Mouse (Mus musculus): ENCODE results near the gene Pdpk1.
A peak's percentile ranks its signal among the peaks of the same experiment; 100 is the strongest.
"Not testable (repeated sequence)": the region's sequence is repeated elsewhere in the genome, so short reads cannot be mapped to it uniquely, and the experiment has no call there.

The Pdpk1 gene

DNA sequence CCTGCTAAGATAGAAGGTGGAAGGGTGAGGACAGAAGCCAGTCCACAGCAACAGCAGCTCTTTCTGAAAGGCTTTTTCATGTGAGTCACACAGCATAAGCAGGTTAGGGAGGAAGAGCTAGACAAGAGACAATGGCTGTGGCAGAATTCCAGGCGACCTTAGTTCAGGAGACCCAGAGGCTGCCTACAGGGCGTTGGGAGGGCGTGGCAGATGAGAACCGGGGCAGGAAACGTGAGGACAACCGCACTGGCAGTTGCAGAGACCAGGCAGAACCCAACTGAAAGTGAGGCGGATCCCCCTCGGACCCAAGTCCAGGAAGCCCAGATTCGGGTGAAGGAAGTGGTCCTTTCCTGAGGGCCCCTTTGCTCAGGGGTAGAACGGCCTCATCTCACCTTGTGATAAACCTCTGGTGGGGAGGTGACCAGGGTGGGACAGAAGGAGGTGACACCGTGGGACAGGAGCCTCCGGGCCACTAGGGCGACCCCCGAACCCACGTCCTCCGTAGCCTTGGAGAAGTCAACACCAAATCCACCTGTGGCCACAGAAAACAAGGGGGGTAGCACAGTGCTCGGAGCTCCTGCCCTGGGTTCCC, 12.0 kb upstream of the Pdpk1 start:
- no peak for DNase-seq (ENCODE audit: low spot score in 2 of 2)

DNA sequence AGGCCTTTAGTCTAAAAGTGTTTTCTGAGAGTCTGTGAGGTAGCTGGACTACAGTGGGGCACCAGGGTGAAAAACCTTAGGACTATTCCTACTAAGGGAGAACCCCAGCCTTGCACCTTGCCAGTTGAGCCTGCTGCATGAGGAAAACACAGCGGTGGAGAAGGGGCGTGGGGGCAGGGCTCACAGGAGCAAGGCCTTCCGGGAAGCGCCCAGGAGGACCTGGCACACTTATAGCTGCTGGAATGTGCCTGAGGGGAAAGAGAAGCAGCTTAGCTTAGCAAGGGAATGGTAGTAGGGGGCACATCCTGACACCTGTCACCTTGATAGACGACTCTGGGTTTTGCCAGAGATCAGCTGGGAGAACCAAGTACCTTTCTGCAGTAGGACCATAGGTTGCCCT, 10.7 kb upstream of the Pdpk1 start:
- no peak for DNase-seq (ENCODE audit: low spot score in 2 of 2)

DNA sequence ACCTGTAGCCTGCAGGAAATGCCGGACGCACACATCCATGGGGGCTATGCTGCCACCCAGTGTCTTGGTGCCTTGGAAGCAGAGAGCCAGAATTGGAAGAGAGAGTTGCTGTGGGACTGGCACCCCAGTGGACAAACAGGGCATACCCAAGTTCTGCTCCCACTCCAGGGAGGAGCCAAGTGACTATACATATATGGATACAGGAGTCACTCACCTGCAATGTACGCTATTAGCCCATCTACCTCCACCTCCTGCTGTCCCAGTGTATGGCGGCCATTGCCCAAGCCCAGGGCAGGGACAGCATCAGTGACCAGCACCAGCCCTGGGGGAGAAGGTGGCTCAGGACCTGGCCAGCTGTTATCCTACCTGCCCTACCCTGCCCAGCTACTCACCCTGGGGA, 6.8 kb upstream of the Pdpk1 start:
- no peak for DNase-seq (ENCODE audit: low spot score in 2 of 2)

DNA sequence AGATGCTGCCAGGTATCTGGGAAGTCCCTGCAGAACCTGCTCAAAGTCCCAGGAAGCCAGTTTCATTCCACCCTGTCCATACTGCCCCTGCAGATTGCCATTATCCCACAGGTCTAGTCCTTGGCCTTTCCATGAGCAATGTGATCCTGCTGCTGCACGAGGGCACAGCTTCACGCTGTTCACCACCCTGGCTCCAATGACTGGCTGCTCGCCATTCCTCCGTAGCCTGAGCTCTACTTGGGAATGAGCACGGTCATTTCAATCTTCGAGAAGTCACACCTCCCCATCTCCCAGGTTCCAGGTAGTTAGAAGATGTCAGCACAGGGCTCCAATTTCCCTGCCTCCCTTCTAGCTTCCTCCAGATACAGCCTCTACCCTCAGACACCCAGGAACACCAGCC, 6.4 kb upstream of the Pdpk1 start:
- DNase-seq (ENCODE audit: low spot score in 2 of 2), result no peak

DNA sequence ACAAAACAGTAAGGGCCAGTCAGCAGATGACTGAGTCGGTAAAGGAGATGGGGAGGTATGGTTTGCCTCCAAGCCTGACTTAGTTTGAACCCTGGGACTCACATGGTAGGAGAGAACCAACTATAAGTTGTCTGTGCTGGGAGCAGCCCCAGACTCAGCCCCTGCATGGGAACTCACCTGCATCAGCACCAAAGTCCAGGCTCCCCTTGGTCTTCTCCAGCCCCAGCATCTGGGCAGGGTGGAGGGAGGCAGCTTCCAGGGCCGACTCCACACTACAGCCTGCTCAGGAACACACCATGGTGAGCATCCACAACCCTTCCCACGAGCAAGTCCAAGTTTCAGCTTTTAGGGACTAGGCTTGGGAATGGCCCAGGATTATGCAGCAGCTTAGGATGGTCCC, 5.7 kb upstream of the Pdpk1 start:
- no peak for DNase-seq (ENCODE audit: low spot score in 2 of 2)

DNA sequence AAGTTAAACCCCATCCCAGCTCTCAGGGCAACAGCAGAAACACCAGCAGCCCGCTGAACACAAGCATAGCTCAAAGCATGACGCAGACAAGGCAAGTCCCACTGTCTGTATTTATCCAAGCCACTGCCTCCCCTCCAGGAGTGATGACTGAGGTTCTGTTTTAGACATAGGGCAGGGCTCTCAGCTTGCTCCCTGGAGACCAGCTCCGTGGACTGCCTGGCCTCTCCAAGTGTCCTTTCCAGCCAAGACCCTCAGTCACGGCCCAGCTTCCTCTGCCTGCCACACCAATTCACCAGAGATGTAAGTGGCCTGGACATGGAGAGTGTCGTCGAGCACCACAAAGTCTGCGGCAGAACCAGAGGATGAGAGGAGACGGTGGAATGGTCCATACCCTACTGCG, 5.0 kb upstream of the Pdpk1 start:
- DNase-seq (ENCODE audit: low spot score in 2 of 2), result no peak

DNA sequence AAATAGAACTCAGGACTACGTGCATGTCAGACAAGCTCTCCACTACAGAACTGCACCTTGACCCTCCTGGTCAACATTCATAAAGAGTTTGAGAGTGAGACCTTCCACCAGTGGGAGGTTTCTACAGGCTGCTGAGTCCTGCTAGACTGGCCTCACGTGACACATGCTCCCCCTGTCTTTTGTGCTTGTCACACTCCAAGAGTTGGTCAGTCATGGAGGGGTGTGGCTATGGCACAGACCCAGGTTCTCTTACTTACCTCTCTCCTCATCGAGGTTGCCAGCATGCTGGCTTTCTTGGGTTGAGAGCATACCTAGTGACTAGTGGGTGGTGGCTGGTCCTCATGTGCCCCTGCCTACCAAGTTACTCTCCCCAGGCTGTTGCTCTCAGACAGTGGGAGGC, 3.7 kb upstream of the Pdpk1 start:
- no peak for DNase-seq (ENCODE audit: low spot score in 2 of 2)

DNA sequence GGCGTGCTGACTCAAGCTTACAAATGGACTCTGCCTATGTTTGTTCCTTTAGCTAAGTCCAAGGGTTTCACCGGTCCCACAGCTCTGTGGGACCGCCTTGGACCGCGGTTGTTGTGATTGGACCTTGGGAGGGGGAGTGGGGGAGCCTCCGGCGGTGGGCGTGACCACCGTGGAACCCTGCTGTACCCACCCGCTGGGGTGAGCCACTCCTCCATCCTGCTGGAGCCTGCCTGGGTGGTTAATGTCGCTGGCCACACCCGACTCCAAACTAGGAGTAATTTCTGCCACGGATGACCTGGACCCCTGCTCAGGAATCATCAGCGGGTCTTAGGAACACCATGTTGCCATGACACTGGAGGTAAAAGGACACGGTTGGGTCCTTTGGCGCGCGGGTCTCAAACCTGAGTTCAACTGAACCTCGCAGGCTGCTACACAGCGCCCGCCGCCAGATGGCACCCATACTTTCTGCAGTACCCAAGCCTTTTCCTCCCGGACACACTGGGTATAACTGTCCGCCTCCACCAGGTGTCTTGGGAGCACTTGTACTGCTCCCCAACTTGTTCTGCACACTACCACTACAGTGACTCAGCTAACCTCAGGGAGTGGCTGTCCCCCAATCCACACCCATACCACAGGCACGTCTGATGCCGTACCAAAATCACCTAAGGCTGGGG, 1.3 kb upstream of the Pdpk1 start:
- DNase-seq (ENCODE audit: low spot score in 2 of 2), result peak; percentile 52 to 54

DNA sequence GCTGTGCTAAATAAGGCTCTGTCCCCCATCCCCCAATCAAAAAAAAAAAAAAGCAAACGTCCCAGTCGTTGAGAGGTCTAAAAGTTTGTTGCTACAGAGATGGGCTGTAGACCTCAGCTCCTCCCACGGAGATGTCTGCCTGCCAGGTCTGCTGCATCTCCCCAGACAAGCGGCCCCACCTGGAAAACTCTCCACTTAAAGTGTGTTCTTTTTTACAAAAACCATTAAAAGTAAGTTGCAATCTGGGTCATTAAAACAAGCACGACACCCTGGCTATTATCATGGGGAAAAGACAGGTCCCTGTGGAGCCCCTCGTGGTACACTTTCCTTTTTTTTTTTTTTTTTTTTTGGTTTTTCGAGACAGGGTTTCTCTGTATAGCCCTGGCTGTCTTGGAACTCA, 658 bp upstream of the Pdpk1 start:
- DNase-seq (ENCODE audit: low spot score in 2 of 2), result no peak

DNA sequence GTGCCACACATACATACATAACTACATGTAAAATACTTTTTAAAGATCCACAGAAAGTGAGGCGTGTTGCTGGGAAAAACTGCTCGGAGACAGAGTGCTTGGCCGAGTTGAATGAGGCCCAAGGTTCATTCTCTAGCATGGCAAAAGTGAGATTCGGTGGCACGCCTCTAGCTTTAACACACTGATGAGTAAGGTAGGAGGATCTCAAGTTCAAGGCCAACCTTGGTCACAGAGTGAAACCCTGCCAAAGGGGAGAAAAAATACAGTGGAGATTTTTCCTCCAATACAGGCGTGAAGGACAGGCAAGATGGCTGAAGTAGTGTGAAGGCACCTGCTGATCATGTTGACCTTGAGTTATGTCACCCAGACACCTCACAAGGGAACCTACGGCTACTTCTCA, 1.3 kb downstream of the Pdpk1 start:
- no peak for DNase-seq (ENCODE audit: low spot score in 2 of 2)

DNA sequence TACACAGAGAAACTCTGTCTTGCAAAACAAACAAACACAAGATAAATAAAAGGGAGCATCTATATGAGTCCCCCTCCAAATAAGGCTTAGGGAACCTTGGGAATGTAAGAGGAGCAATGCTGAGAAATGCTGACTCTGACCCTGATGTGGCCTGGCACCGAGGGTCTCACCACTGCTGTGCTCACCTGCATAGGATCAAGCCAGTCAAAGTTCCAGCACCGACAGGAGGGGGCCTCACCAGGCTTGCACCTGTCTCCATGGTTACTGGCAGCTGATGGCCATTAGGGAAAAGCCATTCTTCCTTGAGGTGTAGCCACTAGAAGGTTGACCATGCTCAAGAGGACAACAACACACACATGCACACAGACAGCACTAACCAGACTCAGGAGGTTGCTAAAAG, 7.8 kb downstream of the Pdpk1 start:
- no peak for DNase-seq (ENCODE audit: low spot score in 2 of 2)

DNA sequence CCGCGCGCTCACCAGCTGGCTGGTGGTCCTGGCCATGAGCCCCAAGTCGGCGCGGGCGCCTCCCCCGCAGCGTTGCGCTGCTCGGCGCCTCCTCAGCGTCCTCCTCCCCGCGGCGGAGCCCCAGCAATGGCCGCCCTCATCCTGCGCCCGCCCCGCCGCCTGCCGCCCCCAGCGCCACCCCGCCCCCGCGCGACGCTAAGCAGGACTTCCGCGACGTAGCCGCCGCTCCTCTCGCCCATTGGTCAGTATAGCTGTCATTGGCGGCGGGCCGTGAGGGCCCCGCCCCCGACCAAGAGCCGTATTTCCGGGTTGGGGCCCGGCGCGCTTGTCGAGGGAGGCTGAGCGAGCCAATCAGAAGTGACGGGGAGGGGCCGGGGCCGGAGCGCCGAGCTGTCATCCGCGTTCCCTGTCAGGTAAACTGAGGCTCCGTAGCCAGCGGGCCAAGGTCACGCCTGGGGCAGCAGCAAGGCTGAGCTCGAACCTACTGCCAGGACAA, 9.3 kb downstream of the Pdpk1 start:
- peak; percentile 92 to 93 for DNase-seq (ENCODE audit: low spot score in 2 of 2)

DNA sequence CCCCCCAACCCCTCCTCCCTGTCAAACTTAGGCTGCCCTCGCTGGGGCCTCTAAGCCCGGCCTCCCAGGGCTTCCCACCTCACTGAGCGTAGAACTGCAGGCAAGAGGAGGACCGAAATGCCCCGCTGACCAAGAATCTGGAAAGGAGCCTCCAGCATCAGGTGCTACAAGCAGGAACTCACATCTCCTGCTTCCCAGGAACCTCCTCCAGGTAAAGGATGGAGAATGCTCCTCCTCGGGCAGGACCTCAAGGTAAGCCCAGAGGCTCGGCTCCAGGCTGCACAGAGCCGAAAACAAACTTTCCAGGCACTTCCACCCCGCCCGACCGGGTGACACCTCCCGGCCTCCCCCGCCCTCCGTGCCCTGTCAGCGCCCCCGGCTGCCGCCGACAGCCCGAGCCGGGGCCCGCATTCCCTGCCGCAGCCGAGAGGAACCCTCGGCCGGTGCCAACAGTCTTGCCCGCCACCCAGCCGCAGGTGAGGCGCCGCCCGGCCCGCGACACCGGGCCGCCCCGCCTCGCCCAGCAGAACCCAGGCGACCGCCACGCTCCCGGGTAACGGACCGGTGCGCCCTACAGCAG, 9.8 kb downstream of the Pdpk1 start:
- no peak for DNase-seq (ENCODE audit: low spot score in 2 of 2)

DNA sequence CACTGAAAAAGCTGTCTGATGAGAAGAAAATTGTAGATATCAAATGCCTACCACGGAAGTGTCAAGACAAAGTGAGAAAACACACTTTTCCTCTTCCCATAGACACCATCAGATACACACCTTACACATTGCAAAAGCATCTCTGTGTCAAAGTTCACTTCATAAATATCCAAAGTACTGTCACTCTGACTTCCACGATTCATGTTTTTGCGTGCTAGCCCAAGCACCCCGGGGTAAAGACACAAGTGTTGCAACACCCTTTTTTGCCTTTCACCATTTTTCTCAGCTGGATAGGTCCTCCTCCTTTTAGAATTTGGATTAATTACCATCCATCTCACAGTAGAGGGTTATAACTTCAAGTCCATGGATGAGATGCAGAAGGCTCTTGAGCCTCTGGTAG, 10.8 kb downstream of the Pdpk1 start:
- no peak for DNase-seq (ENCODE audit: low spot score in 2 of 2)

DNA sequence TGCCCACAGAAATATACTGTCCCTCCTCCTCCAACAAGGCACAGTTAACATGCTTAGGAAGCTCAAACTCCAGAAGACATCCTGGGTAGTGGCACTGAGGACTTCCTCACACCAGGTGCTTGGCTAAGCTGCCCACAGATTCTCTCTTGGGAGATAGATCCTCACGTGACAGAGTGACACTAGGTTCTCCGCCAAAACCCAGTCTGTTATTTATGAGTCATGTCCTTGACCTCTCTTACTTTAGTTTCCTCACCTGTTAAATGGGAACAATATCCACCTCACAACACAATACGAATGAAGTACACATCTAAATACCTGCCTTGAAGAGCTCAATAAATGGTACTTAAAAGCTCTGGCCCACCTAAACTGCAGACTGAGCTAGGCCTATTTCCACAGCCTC, 11.5 kb downstream of the Pdpk1 start:
- no peak for DNase-seq (ENCODE audit: low spot score in 2 of 2)

DNA sequence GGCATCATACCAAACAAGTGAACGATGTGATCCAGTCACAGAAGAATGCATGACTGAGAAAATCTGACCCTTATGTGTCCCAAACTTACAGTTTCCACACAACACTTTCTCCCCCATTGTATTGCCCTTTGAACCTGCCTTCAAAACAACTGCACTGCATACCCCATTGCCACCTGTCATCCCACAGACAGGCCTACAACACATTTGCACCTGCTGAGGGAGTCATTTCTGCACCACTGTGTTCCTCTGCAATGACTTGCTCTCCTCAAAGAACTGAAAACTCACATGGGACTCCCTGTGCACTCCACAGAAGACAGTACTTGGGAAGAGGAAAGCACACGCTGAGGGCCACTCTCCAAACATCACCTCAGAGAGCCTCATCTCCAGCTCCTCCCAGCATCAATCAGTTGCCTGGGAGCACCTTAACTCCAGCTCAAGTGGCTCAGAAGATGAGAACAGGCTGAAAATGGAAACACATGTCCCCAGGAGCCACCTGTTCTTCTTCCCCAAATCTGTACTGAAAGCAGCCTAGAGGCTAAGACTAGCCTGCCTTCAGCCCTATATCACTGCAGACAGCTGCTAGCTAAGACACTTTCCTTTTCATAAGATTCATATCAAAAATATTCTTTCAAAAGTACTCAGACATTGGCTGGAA, 13.4 kb downstream of the Pdpk1 start:
- no peak for DNase-seq (ENCODE audit: low spot score in 2 of 2)

DNA sequence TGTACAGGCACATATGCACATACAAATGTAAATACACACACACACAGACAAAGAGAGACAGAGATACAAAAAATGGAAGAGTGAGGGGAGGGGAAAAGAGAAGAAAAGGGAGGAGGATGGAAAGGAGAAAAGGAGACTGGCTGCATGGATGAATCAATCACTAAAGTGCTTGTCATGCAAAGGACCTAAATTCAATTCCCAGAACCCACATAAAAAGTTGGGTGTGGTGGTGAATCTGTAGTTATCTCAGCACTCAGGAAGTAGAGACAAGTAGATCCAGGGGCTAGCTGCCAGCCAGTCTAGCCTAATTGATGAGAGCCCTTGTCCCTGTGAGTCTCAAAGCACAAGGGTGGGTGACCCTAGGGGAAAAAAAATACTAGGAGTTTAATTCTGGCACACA, 16.7 kb downstream of the Pdpk1 start:
- no peak for DNase-seq (ENCODE audit: low spot score in 2 of 2)

DNA sequence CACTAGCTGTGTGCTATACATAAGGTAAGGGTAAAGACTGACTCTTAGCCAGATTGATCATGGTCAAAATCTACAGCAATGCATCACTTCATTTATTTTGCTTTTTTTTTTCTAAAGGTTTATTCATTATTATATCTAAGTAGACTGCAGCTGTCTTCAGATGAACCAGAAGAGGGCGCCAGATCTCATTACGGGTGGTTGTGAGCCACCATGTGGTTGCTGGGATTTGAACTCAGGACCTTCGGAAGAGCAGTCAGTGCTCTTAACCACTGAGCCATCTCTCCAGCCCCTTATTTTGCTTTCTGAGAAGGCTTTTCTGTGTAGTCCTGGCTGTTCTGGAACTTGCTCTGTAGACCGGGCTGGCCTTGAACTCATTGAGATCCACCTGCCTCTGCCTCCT, 17.8 kb downstream of the Pdpk1 start:
- not testable (repeated sequence) for DNase-seq (ENCODE audit: low spot score in 2 of 2)

DNA sequence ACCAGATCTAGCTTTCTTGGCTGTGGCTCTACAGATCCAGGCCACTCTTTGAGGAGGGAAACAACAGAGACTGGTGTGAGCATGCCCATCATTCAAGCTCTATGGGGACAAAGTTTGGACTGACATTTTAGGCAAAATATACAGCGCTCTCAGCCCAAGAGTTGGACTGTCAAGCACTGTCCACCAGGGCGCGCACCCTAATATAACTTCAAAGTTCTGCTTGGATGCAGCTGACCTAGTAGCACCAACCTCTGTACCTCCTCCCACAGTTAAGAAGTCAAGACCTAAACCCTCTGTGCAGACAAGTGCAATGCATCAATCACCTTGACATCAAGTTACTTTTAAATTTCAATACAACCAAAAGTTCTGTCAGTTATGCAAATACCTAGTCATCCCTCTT, 19.2 kb downstream of the Pdpk1 start:
- DNase-seq (ENCODE audit: low spot score in 2 of 2), result no peak

DNA sequence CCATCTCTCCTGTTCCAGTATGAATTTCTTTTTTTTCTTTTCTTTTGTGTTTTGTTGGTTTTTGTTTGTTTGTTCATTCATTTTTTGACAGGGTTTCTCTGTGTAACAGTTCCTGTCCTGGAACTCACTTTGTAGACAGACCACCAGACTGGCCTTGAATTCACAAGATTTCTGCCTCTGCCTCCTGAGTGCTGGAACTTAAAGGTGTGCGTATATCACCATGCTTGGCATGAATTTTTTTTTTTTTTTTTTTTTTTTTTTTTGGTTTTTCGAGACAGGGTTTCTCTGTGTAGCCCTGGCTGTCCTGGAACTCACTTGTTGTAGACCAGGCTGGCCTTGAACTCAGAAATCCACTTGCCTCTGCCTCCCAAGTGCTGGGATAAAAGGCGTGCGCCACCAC, 21.5 kb downstream of the Pdpk1 start:
- not testable (repeated sequence) for DNase-seq (ENCODE audit: low spot score in 2 of 2)

DNA sequence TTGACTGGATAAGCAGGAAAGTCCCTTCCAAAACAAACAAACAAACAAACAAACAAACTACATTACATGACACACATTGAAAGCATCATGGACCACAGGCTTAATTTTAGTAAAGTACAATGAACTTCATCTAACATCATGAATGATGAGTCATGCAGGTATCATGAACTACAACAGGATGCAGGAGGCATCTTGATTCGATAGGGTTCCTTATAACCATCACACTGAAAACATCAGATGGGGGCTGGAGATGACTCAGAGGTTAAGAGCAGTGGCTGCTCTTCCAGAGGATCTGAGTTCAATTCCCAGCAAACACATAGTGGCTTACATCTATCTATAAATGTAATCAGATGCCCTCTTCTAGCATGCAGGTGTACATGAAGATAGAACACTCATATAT, 23.1 kb downstream of the Pdpk1 start:
- DNase-seq (ENCODE audit: low spot score in 2 of 2), result no peak

DNA sequence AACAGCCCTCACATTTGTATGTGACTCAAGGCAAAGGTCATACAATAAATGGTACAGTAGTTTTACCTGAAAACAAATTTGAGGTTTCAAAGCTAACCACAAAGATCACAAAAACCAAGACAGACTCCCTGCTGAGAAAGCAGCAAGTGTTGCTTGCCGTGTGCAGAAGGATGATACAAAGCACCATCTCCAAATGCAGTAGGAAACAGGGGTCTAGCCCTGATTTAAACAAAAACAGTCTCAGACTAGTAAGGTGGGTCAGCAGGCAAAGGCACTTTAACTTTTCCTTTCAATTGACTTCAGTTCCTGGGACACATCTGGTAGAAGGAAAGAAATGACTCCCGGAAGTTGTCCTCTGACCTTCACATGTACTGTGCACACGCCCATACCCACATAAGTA, 23.9 kb downstream of the Pdpk1 start:
- DNase-seq (ENCODE audit: low spot score in 2 of 2), result no peak

DNA sequence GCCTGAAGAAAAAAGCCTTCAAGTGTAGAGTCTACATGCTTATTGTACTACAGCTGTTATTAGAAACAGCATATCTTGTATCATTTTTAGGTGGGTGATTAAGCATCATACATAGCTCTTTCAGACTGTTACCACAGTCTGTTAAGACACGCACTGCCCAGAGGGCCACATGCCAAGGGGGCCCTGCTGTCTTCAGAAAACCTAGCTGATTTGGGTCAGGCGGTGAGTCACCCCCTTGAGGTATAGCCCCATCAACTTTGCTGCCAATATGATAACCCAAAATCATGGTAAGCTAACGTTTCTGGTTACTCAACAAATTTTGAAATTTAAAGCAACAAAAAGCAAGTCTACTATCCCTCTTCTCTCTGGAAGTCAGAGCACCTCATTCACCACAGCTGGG, 31.3 kb downstream of the Pdpk1 start:
- no peak for DNase-seq (ENCODE audit: low spot score in 2 of 2)
